Mouse (Mus musculus) brain, adult 10 weeks (tissue): ENCODE measurements around the gene Heyl. TPM values are rescaled to one million over a fixed set of nuclear protein-coding genes. Genes with fewer than 3 reads are reported as not detected.

Experiments used
- polyA plus RNA-seq: library from polyadenylated mRNA; stranded (reverse); fragments of 350-450 nt; fragmentation: Illumina TruSeq; extraction: RNeasy Lipid Tissue Mini Kit (QIAGEN cat#74804); gene quantifications from one replicate; pipeline ENCODE4 v1.2.3, GENCODE M21; 2015; ENCODE audit warnings: low read depth, low replicate concordance

Gene Heyl
- polyA plus RNA-seq, result 3.0 TPM

GRCm38 (mm10) chr4:123233492-123234084, at the start of gene Heyl:
Gene Heyl, plus strand, starts transcription at chr4:123233556.

GRCm38 (mm10) chr4:123201186-123202093, 31.9 kb upstream of the Heyl start, which contains the start of gene Nt5c1a:
Gene Nt5c1a, plus strand, starts transcription at chr4:123201504.

GRCm38 (mm10) chr4:123261721-123262401, 28.5 kb downstream of the Heyl start, which contains the start of gene Pabpc4:
Gene Pabpc4, plus strand, starts transcription at chr4:123262351.

Other genes starting within 250 kb of the Heyl start
- gene Mycl, start 237.9 kb upstream of the Heyl start, polyA plus RNA-seq, result 6.7 TPM
- gene Trit1, start 217.0 kb upstream of the Heyl start, polyA plus RNA-seq, result 14.4 TPM
- 0.27 TPM for gene Bmp8b, start 128.4 kb upstream of the Heyl start, polyA plus RNA-seq
- gene Oxct2b, start 117.3 kb upstream of the Heyl start, polyA plus RNA-seq, result 0.34 TPM
- 26.6 TPM for gene Ppie, start 93.6 kb upstream of the Heyl start, polyA plus RNA-seq
- gene Hpcal4, start 50.3 kb upstream of the Heyl start, polyA plus RNA-seq, result 396 TPM
- 6.1 TPM for gene Nt5c1a, start 32.1 kb upstream of the Heyl start, polyA plus RNA-seq
- 27.5 TPM for gene Pabpc4, start 28.8 kb downstream of the Heyl start, polyA plus RNA-seq
- gene Oxct2a, start 90.1 kb downstream of the Heyl start, polyA plus RNA-seq, result not detected
- not detected for gene Bmp8a, start 109.7 kb downstream of the Heyl start, polyA plus RNA-seq